Mouse (Mus musculus): Measurements from ENCODE around the gene Olfr591.
"Not testable (repeated sequence)": the region's sequence is repeated elsewhere in the genome, so short reads cannot be mapped to it uniquely, and the experiment has no call there.

Olfr591 gene

GRCm38 (mm10) chr7:103178240-103178639 lies at the start of gene Olfr591:
Gene Olfr591, minus strand, starts transcription at chr7:103178340.
- CTCF ChIA-PET, result no interaction called here

GRCm38 (mm10) chr7:103216696-103217095 lies 38.6 kb upstream of the Olfr591 start, which contains the start of gene Olfr594:
Gene Olfr594, plus strand, starts transcription at chr7:103216996.
- CTCF ChIA-PET, result no interaction called here

GRCm38 (mm10) chr7:103212050-103212449 lies 33.9 kb upstream of the Olfr591 start:
- CTCF ChIA-PET, result not testable (repeated sequence)

GRCm38 (mm10) chr7:103211562-103211961 lies 33.4 kb upstream of the Olfr591 start, which contains the start of gene Olfr593:
Gene Olfr593, plus strand, starts transcription at chr7:103211862.
- CTCF ChIA-PET, result no interaction called here

- CTCF ChIA-PET, result not testable (repeated sequence)
Observed at GRCm38 (mm10) chr7:103184503-103184902, 6.4 kb upstream of the Olfr591 start, which contains the start of gene Olfr592. Gene Olfr592, plus strand, starts transcription at chr7:103184803.

- CTCF ChIA-PET, result no interaction called here
Observed at GRCm38 (mm10) chr7:103169697-103170096, 8.4 kb downstream of the Olfr591 start.

GRCm38 (mm10) chr7:103156256-103156655 lies 21.9 kb downstream of the Olfr591 start, which contains the start of gene Olfr589:
Gene Olfr589, minus strand, starts transcription at chr7:103156356.
- CTCF ChIA-PET, result no interaction called here

GRCm38 (mm10) chr7:103140579-103140978 lies 37.6 kb downstream of the Olfr591 start, which contains the start of gene Olfr588-ps1:
Gene Olfr588-ps1, plus strand, starts transcription at chr7:103140879.
- CTCF ChIA-PET, result no interaction called here

GRCm38 (mm10) chr7:103125538-103125937 lies 52.6 kb downstream of the Olfr591 start, which contains the start of gene Olfr586:
Gene Olfr586, minus strand, starts transcription at chr7:103125638.
- CTCF ChIA-PET, result no interaction called here

- CTCF ChIA-PET, result no interaction called here
Observed at GRCm38 (mm10) chr7:103119406-103119805, 58.7 kb downstream of the Olfr591 start.
